19 mouse cellular contexts compared by ENCODE assay signal in genomic region chr5:142493307-142493706, GRCm38 (mm10). TPM values are rescaled to one million over a fixed set of nuclear protein-coding genes. Genes with fewer than 3 reads are reported as not detected.
DNase-seq lines count a peak whose midpoint lies in the region; ATAC-seq lines count a peak whose summit lies in the region.
"Had no signal": no experiment of that assay in that cellular context is flagged by ENCODE, and none has a peak within 500 bp of the region (broad histone marks: within the 10 kb centered on the region; RNA-seq: fewer than 3 reads in every experiment).

No protein-coding gene starts in this region.

- ATAC-seq in granulocyte monocyte progenitor cell, adult 5-6 weeks (replicated peaks; ENCODE audit: poor library complexity, severe bottlenecking), result peak; percentile 50; the same call in 1 of the 2 replicates
- ATAC-seq in frontal cortex, adult (ENCODE audit: low TSS enrichment), result no peak
- ATAC-seq: activated CD4-positive, CD25-positive, alpha-beta regulatory T cell, adult 4 months; CD4-positive, CD25-positive, alpha-beta regulatory T cell, adult 4 months; forebrain, embryonic 13.5 days; forebrain, embryonic 15.5 days; forebrain, postnatal 0 days; Patski had no signal

- intact Hi-C loops in gastrocnemius, postnatal 14 days (cut with DNase I; ENCODE audit: low total_unique reads), result no loop called here

- peak; percentile 64 for DNase-seq in adrenal gland, adult 2 months
- no peak for DNase-seq in adrenal gland, adult 18-20 months (ENCODE audit: low spot score in 2 of 2)
- peak; percentile 28 for DNase-seq in 416B (ENCODE audit: low read depth)
- DNase-seq in gastrocnemius, postnatal 14 days, result no peak
- DNase-seq: B cell, adult 2 months; cerebellum, adult 2 months; cerebellum, adult 9-10 months; cerebellum, postnatal 10 days; cerebellum, postnatal 25 days; forebrain, postnatal 0 days had no signal

RNA-seq across cellular contexts. Expression of gene Ap5z1, which starts 29.6 kb away (rescaled TPM):
- 10 to 100 TPM; 18.5 to 22.7 TPM for total RNA-seq in adrenal gland, adult 2 months (2021)
- polyA plus RNA-seq in adrenal gland, adult 2 months (2012; rRNA removed), result 75.8 and 77.7 TPM in 2 replicates
- 10 to 100 TPM; 15.4 to 18.1 TPM for total RNA-seq in adrenal gland, adult 18-20 months (2021)
- total RNA-seq in granulocyte monocyte progenitor cell, adult 5-6 weeks (2014; fragmentation: Nextera tagmentation), result 18.2 and 23.9 TPM in 2 replicates
- 5.7 and 6.3 TPM in 2 replicates for total RNA-seq in granulocyte monocyte progenitor cell, adult 5-6 weeks (2017)
- 1 to 10 TPM; 3.4 to 3.9 TPM for total RNA-seq in gastrocnemius, postnatal 14 days (2021)

RNA-seq across cellular contexts. Expression of gene Papolb, which starts 36.6 kb away (rescaled TPM):
- total RNA-seq in adrenal gland, adult 2 months (2021), result under 1 TPM; 0.09 to 0.21 TPM
- 0.03 TPM in 1 of 2 replicates, not detected in the other for polyA plus RNA-seq in adrenal gland, adult 2 months (2012; rRNA removed)
- under 1 TPM; 0.10 TPM for total RNA-seq in adrenal gland, adult 18-20 months (2021)
- total RNA-seq in granulocyte monocyte progenitor cell, adult 5-6 weeks (2014; fragmentation: Nextera tagmentation), result not detected in 2 replicates
- not detected in 2 replicates for total RNA-seq in granulocyte monocyte progenitor cell, adult 5-6 weeks (2017)
- under 1 TPM; 0.10 to 0.18 TPM for total RNA-seq in gastrocnemius, postnatal 14 days (2021)
- total RNA-seq: CH12.LX had no signal
- polyA plus RNA-seq: activated CD4-positive, CD25-positive, alpha-beta regulatory T cell, adult 4 months; CD4-positive, CD25-positive, alpha-beta regulatory T cell, adult 4 months; G1E had no signal

RNA-seq across cellular contexts. Expression of gene Radil, which starts 57.6 kb away (rescaled TPM):
- total RNA-seq in adrenal gland, adult 2 months (2021), result 1 to 10 TPM; 3.5 to 9.3 TPM
- 4.9 and 8.3 TPM in 2 replicates for polyA plus RNA-seq in adrenal gland, adult 2 months (2012; rRNA removed)
- total RNA-seq in adrenal gland, adult 18-20 months (2021), result 1 to 10 TPM; 3.4 to 5.4 TPM
- total RNA-seq in granulocyte monocyte progenitor cell, adult 5-6 weeks (2014; fragmentation: Nextera tagmentation), result not detected in 2 replicates
- total RNA-seq in granulocyte monocyte progenitor cell, adult 5-6 weeks (2017), result not detected in 2 replicates
- 1 to 10 TPM; 2.3 to 2.4 TPM for total RNA-seq in gastrocnemius, postnatal 14 days (2021)
- total RNA-seq: CH12.LX had no signal
- polyA plus RNA-seq: activated CD4-positive, CD25-positive, alpha-beta regulatory T cell, adult 4 months; CD4-positive, CD25-positive, alpha-beta regulatory T cell, adult 4 months; G1E had no signal

Comparison
In these comparisons a context has a peak if more than half of its experiments do, and no peak if none do; other contexts are left out.
1. DNase-seq: peak in adrenal gland, adult 2 months (single experiment) and 416B (single experiment); none in adrenal gland, adult 18-20 months (0 of 2) and gastrocnemius, postnatal 14 days (single experiment).